In genomic region chr4:150583777-150584135, GRCm38 (mm10) we compare ENCODE assay signal across 8 mouse cellular contexts.
DNase-seq lines count a peak whose midpoint lies in the region; ATAC-seq lines count a peak whose summit lies in the region.

No protein-coding gene starts in this region.

- H3K9ac ChIP-seq in heart, embryonic 13.5 days = peak overlapping the region; percentile 57
- peak overlapping the region; percentile 40; the same call in 1 of the 2 replicates for H3K9ac ChIP-seq in forebrain, embryonic 14.5 days (ENCODE audit: low read length)
- H3K9ac ChIP-seq in liver, embryonic 15.5 days = no peak overlapping the region

- WGBS in heart, embryonic 13.5 days = 61% methylated on average over 3 of the region's 3 CpGs
- WGBS in forebrain, embryonic 14.5 days = 73% methylated on average over 3 of the region's 3 CpGs
- 69% methylated on average over 3 of the region's 3 CpGs for WGBS in liver, embryonic 15.5 days (ENCODE audit: insufficient replicate concordance)

- peak overlapping the region; percentile 41 for H3K4me2 ChIP-seq in heart, embryonic 13.5 days
- H3K4me2 ChIP-seq in forebrain, embryonic 14.5 days (ENCODE audit: low read length) = no peak overlapping the region
- H3K4me2 ChIP-seq in liver, embryonic 15.5 days = peak overlapping the region; percentile 32

- no peak for ATAC-seq in heart, embryonic 13.5 days (ENCODE audit: extremely low read depth, insufficient number of reproducible peaks, low FRiP score, low TSS enrichment)
- 0 out of 2 replicates have a peak, but pooled peaks have one; percentile 29 for ATAC-seq in forebrain, embryonic 14.5 days
- no peak for ATAC-seq in liver, embryonic 15.5 days (ENCODE audit: insufficient read depth)

- no peak overlapping the region for H3K4me3 ChIP-seq in heart, embryonic 13.5 days
- H3K4me3 ChIP-seq in forebrain, embryonic 14.5 days (ENCODE audit: low read depth, low read length) = no peak overlapping the region
- H3K4me3 ChIP-seq in liver, embryonic 15.5 days (replicated peaks) = no peak overlapping the region

- H3K9me3 ChIP-seq in heart, embryonic 13.5 days = no peaks in the 10 kb centered on the region
- H3K9me3 ChIP-seq in forebrain, embryonic 14.5 days (replicated peaks; ENCODE audit: control insufficient read depth, low read length) = no peaks in the 10 kb centered on the region
- no peaks in the 10 kb centered on the region for H3K9me3 ChIP-seq in liver, embryonic 15.5 days (replicated peaks)

- peaks cover 75% of the 10 kb centered on the region for H3K4me1 ChIP-seq in heart, embryonic 13.5 days
- peaks cover 23% of the 10 kb centered on the region for H3K4me1 ChIP-seq in forebrain, embryonic 14.5 days (ENCODE audit: control insufficient read depth, insufficient read depth, low read length)
- peaks cover 66% of the 10 kb centered on the region for H3K4me1 ChIP-seq in liver, embryonic 15.5 days (replicated peaks)

- H3K27me3 ChIP-seq in heart, embryonic 13.5 days (replicated peaks) = no peaks in the 10 kb centered on the region
- no peaks in the 10 kb centered on the region for H3K27me3 ChIP-seq in forebrain, embryonic 14.5 days (replicated peaks; ENCODE audit: control insufficient read depth, insufficient read depth, low read length)
- no peaks in the 10 kb centered on the region for H3K27me3 ChIP-seq in liver, embryonic 15.5 days

- peak overlapping the region; percentile 85 for H3K27ac ChIP-seq in heart, embryonic 13.5 days (replicated peaks)
- H3K27ac ChIP-seq in forebrain, embryonic 14.5 days (ENCODE audit: low read depth, low read length) = peak overlapping the region; percentile 67
- peak overlapping the region; percentile 64 for H3K27ac ChIP-seq in liver, embryonic 15.5 days (replicated peaks)

- DNase-seq in heart, postnatal 4 days = no peak
- peak; percentile 14 to 37 for DNase-seq in CD8-positive naive resting alpha-beta T cell, adult 2 months (ENCODE audit: low read depth in 2 of 2, low spot score in 2 of 2)
- DNase-seq in forebrain, embryonic 14.5 days (ENCODE audit: low spot score) = peak; percentile 36
- no peak for DNase-seq in urinary bladder, postnatal 36 days (ENCODE audit: low spot score in 2 of 2)
- DNase-seq in frontal cortex, postnatal 25 days (ENCODE audit: low spot score in 2 of 2) = no peak
- DNase-seq in spleen, postnatal 4 days (ENCODE audit: low spot score in 2 of 2) = no peak

- peaks cover 4% of the 10 kb centered on the region; the same call in 1 of the 2 replicates for H3K36me3 ChIP-seq in heart, embryonic 13.5 days
- no peaks in the 10 kb centered on the region for H3K36me3 ChIP-seq in forebrain, embryonic 14.5 days (ENCODE audit: control insufficient read depth, insufficient read depth, low read length)
- H3K36me3 ChIP-seq in liver, embryonic 15.5 days (replicated peaks) = no peaks in the 10 kb centered on the region

Comparison
In these comparisons a context has a peak if more than half of its experiments do, and no peak if none do; other contexts are left out.
1. DNase-seq: peak in CD8-positive naive resting alpha-beta T cell, adult 2 months (2 of 2) and forebrain, embryonic 14.5 days (single experiment); none in heart, postnatal 4 days (single experiment), urinary bladder, postnatal 36 days (0 of 2), frontal cortex, postnatal 25 days (0 of 2) and spleen, postnatal 4 days (0 of 2).
2. Peak in every context shown above with its lines, with median percentiles within 50 percentile points of each other: H3K27ac ChIP-seq.